Mouse (Mus musculus) cerebellum, adult 2 months (tissue): ENCODE results near the gene Pprc1.

ENCODE experiments used
- CTCF ChIP-seq: fragments of 200-500 bp; IDR thresholded peaks from 2 replicates; pipeline ENCODE4 v1.5.1; 2011; ENCODE audit warnings: low read depth, mild to moderate bottlenecking, control low read depth, low read length, moderate library complexity, borderline replicate concordance; ENCODE audit not compliant: insufficient read depth
- POLR2A ChIP-seq: fragments of 200-500 bp; IDR thresholded peaks from 2 replicates; pipeline ENCODE4 v1.6.1; 2011; ENCODE audit warnings: low read length, control low read depth, borderline replicate concordance; ENCODE audit not compliant: insufficient read depth

- TF ChIP-seq CTCF (no peak), POLR2A (no peak)
These were observed 28.7 kb upstream of the Pprc1 start for GRCm38 (mm10) chr19:46016023-46016422.
